Mouse (Mus musculus) hindbrain, embryonic 15.5 days (tissue): ENCODE results near the gene Wdr31. TPM values are rescaled to one million over a fixed set of nuclear protein-coding genes. Genes with fewer than 3 reads are reported as not detected.

Source experiments
- ATAC-seq: fragments of 200-750 bp; cut with Nextera tagmentation; 2 replicates; pipeline ENCODE4 v1.8.0; 2017; ENCODE audit warnings: low read depth, moderate number of reproducible peaks, moderate TSS enrichment; ENCODE audit not compliant: low FRiP score
- H3K27ac ChIP-seq: fragments of 300-500 bp; sonication (generic); replicated peaks from 2 replicates; pipeline ENCODE4 v1.5.1; 2015; ENCODE audit warnings: mild to moderate bottlenecking, inconsistent platforms
- H3K27me3 ChIP-seq: fragments of 300-500 bp; sonication (generic); 2 replicates; pipeline ENCODE4 v1.6.1; 2015; ENCODE audit warnings: control low read depth, inconsistent platforms
- H3K36me3 ChIP-seq: fragments of 300-500 bp; sonication (generic); 2 replicates; pipeline ENCODE4 v1.6.1; 2015; ENCODE audit warnings: control low read depth, inconsistent platforms
- H3K4me1 ChIP-seq: fragments of 300-500 bp; sonication (generic); replicated peaks from 2 replicates; pipeline ENCODE4 v1.6.1; 2015; ENCODE audit warnings: control low read depth, inconsistent platforms
- H3K4me2 ChIP-seq: fragments of 300-500 bp; sonication (generic); 2 replicates; pipeline ENCODE4 v1.6.1; 2015; ENCODE audit warnings: moderate library complexity, mild to moderate bottlenecking, inconsistent platforms
- H3K4me3 ChIP-seq: fragments of 300-500 bp; sonication (generic); 2 replicates; pipeline ENCODE4 v1.5.1; 2015; ENCODE audit warnings: mild to moderate bottlenecking, inconsistent platforms
- H3K9ac ChIP-seq: fragments of 300-500 bp; sonication (generic); 2 replicates; pipeline ENCODE4 v1.6.1; 2015; ENCODE audit warnings: inconsistent platforms
- H3K9me3 ChIP-seq: fragments of 300-500 bp; sonication (generic); 2 replicates; pipeline ENCODE4 v1.6.1; 2016; ENCODE audit warnings: control low read depth, inconsistent platforms
- WGBS: fragments of 180-500 bp; shearing (Covaris S2); methylation state at CpG from one replicate; pipeline ENCODE4 v1.1.7; 2015; 5-methylcytosine and 5-hydroxymethylcytosine counted together
- polyA plus RNA-seq: library from polyadenylated mRNA; unstranded; fragments of >200 nt; fragmentation: Nextera tagmentation; extraction: Ambion mirVana; gene quantifications from 2 replicates; pipeline ENCODE4 v1.2.1, GENCODE M21; 2015

The Wdr31 gene
- polyA plus RNA-seq, 1 experiment from 2014 or later: 13.2 TPM

DNA sequence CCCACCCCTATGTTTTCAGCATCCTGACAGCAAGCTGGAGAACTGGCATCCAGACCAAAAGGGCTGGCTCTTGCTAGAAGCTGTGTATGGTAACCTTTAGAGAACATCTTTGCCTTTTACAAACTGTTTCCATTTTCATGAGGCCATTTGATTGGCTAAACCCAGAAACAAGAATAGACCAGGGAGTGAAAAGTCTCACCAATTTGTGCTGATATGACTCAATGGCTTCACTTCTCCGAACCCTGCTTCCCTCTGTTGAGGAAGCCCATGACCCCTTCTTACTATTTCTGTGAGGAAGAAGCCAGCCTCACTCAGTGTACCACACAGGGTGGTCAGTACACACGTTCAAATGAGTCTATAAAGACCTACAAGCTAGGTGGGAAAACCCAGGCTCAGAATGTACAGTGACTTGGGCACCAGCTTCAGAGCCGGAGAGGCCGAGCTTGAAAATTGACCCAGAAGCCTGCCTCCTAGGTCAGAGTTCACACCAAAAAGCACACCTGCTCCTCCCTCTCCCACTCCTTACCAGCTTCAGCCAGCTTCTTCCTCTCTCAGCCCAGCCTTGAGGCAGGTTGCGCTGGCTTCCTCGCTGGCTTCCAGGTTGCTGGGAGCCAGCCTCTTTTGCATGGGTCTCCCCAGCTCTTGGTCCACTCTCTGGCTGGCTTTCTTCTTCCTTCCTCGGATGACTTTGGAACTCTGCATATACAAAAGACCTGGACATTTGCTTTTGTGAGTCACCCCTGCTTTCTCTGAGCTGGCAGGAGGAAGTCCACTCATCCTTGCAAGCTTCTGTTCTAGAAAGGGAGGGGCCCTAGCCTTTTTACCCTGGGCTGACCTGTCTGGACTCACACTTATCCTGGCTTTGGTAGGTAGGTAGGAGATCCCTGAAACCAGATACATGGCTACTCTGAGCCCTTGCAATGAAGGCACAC lies 36.5 kb downstream of the Wdr31 start:
- no peak for ATAC-seq
- no peak overlapping the region for H3K27ac ChIP-seq
- no peaks in the 10 kb centered on the region for H3K4me1 ChIP-seq
- no peak overlapping the region for H3K9ac ChIP-seq
- no peaks in the 10 kb centered on the region for H3K9me3 ChIP-seq
- WGBS: 80% methylated on average over 7 of the region's 7 CpGs
- no peak overlapping the region for H3K4me3 ChIP-seq
- no peaks in the 10 kb centered on the region for H3K36me3 ChIP-seq
- H3K27me3 ChIP-seq: no peaks in the 10 kb centered on the region
- H3K4me2 ChIP-seq: no peak overlapping the region

DNA sequence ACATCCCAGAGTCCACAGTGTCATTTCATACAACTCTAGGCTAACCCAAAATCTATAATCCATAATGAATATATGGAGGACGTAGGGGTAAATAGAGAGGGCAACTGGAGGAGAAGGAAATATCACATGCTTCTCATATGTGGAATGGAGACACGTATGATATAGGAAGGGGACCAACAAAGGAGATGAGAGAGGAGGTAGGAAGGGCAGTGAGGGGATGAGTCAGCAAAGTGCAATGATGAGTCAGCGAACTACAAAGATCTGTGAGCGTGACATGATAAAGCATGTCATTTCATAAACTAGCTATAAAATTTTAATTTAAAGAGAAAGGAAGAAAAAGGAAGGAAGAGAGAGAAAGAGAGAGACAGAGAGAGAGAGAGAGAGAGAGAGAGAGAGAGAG lies 39.2 kb downstream of the Wdr31 start:
- Histone ChIP-seq H3K9ac (no peak overlapping the region), H3K36me3 (no peaks in the 10 kb centered on the region), H3K27me3 (no peaks in the 10 kb centered on the region), H3K27ac (no peak overlapping the region), H3K9me3 (no peaks in the 10 kb centered on the region), H3K4me3 (no peak overlapping the region), H3K4me1 (no peaks in the 10 kb centered on the region), H3K4me2 (no peak overlapping the region)
- no peak for ATAC-seq
- 88% methylated on average over 4 of the region's 4 CpGs for WGBS

DNA sequence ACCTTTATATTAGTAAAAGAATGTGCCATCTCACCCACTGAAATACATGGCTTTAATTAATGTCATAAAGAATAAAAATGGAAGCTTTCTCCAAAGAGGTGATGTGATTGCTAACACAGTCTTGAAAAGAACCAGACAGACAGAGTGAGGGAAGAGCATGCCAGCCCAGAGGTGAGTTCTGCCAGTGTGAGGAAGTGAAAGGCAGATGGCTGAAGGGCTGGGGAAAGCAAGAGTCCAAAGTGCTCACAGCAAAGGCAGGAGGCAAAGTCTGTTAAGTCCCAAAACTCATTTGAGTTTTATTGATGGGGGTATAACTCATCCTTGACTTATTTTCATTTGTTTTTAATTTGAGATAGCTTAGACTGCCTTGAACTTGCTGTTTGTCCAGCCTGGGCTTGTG lies 40.0 kb downstream of the Wdr31 start:
- no peak overlapping the region for H3K9ac ChIP-seq
- no peaks in the 10 kb centered on the region for H3K4me1 ChIP-seq
- no peak overlapping the region for H3K27ac ChIP-seq
- H3K27me3 ChIP-seq: no peaks in the 10 kb centered on the region
- H3K4me2 ChIP-seq: no peak overlapping the region
- H3K9me3 ChIP-seq: no peaks in the 10 kb centered on the region
- 0 out of 2 replicates have a peak, but pooled peaks cover 5% of the 10 kb centered on the region for H3K36me3 ChIP-seq
- H3K4me3 ChIP-seq: no peak overlapping the region
- ATAC-seq: no peak

DNA sequence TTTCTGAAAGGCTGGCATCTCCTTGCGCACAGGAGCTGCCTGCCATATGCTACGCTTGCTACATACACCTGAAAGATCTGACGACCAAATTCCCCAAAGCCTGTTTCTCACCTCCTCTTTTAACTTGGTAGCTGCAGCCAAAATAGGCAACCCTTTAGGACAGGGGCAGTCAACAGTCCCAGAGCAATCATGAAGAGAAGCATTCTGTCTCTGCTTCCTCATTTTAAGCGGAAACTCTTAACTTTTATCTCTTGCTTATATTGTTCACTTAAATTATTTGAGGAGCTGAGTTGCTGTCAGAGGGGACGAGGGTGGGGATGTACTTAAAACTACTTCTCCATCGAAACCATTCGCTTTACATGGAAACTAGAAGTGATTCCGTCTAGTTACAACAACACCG lies 41.1 kb downstream of the Wdr31 start:
- Histone ChIP-seq H3K4me2 (no peak overlapping the region), H3K4me3 (no peak overlapping the region), H3K4me1 (no peaks in the 10 kb centered on the region), H3K9ac (no peak overlapping the region), H3K27ac (no peak overlapping the region), H3K9me3 (no peaks in the 10 kb centered on the region), H3K36me3 (peaks cover 15% of the 10 kb centered on the region; the same call in 1 of the 2 replicates), H3K27me3 (no peaks in the 10 kb centered on the region)
- WGBS: 91% methylated on average over 9 of the region's 9 CpGs
- ATAC-seq: no peak

DNA sequence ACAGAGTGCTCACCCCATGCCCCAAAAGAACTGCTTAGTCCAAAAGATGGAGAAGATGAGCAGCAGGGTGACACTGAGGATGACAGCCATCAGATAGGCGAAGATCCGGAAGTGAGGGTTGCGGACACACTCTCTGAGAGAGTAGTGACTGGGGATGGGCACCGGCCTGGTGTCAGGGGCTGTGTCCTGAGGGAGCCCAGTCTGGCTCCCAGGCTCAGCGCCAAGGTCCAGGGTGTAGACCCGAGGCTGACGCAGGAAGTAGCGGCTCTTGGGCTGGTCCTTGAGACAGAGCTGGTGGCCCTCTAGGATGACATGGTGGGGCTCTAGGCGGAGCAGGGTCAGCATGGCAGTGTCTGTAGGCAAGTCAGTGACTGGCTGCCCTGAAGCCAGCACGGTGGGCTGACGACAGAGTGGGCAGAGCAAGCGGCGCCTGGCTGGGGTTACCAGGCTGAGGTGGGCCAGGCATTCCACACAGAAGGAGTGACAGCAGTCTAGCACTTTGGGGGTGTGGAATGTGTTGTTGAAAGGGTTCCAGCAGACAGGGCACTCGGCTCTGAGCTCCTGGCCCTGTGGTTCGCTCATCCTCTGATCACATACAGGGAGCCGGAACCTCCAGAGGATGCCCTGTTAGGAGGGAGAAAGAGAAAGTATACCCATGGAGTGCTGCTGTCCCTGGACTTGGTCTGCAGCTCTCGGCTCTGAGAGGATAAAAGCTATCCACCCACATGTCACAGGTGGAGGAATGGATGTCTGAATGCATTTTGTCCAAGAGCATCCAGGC lies 42.5 kb downstream of the Wdr31 start:
- Histone ChIP-seq H3K4me3 (no peak overlapping the region), H3K9me3 (no peaks in the 10 kb centered on the region), H3K36me3 (peaks cover 27% of the 10 kb centered on the region), H3K4me1 (no peaks in the 10 kb centered on the region), H3K27ac (no peak overlapping the region), H3K4me2 (no peak overlapping the region), H3K9ac (no peak overlapping the region), H3K27me3 (no peaks in the 10 kb centered on the region)
- 82% methylated on average over 17 of the region's 17 CpGs for WGBS
- no peak for ATAC-seq

DNA sequence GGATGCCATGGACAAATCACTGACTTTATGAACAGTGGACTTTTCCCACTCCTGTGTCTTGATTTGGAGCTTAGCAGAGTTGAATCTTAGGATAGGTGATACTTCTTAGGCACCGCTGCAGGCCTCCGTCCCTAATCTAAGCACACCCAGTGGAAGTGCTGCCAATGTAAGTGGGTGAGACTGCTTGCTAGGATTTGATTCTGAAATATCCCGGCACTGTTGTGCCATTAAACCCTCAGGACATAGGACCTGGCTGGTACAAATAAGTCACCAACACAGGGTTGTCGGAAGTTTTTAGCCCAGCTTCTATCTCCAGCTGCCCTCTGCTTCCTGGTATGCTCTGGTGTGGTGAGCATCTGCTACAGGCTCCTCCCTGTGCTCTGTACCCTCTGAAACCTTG lies 44.8 kb downstream of the Wdr31 start:
- Histone ChIP-seq H3K9me3 (no peaks in the 10 kb centered on the region), H3K9ac (no peak overlapping the region), H3K4me3 (no peak overlapping the region), H3K4me1 (no peaks in the 10 kb centered on the region), H3K36me3 (peaks cover 50% of the 10 kb centered on the region), H3K27me3 (no peaks in the 10 kb centered on the region), H3K4me2 (no peak overlapping the region), H3K27ac (no peak overlapping the region)
- no peak for ATAC-seq
- 92% methylated on average over 4 of the region's 4 CpGs for WGBS

GRCm38 (mm10) chr4:62419091-62419490 lies 51.6 kb downstream of the Wdr31 start:
- H3K27me3 ChIP-seq: no peaks in the 10 kb centered on the region
- ATAC-seq: no peak
- H3K36me3 ChIP-seq: peaks cover 97% of the 10 kb centered on the region
- no peaks in the 10 kb centered on the region for H3K9me3 ChIP-seq
- no peak overlapping the region for H3K4me2 ChIP-seq
- no peak overlapping the region for H3K27ac ChIP-seq
- WGBS: 95% methylated on average over 6 of the region's 6 CpGs
- no peak overlapping the region for H3K4me3 ChIP-seq
- no peak overlapping the region for H3K9ac ChIP-seq
- H3K4me1 ChIP-seq: no peaks in the 10 kb centered on the region

DNA sequence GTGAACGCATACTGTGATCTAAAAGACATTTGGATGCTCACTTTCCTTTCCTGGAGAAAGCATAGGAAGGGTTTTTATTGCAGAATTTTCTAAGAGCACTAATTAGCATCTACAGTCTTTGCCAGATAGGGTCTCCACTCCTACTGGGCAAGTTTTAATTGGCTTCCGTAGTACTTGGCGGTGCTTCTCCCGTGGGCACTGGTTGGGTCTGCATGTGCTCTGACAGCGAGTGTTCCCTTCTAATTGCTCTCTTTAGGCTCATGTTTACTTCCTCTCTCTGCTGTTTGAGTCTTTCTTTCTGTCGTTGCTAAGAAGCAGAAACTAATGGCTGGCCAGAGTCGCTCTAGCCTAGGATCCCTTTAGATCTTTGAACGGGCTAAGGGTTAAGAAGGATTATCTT lies 52.2 kb downstream of the Wdr31 start:
- Histone ChIP-seq H3K4me1 (no peaks in the 10 kb centered on the region), H3K4me3 (no peak overlapping the region), H3K9ac (no peak overlapping the region), H3K27me3 (no peaks in the 10 kb centered on the region), H3K9me3 (no peaks in the 10 kb centered on the region), H3K27ac (no peak overlapping the region), H3K36me3 (peaks cover 94% of the 10 kb centered on the region), H3K4me2 (no peak overlapping the region)
- ATAC-seq: no peak
- WGBS: 87% methylated on average over 8 of the region's 8 CpGs

GRCm38 (mm10) chr4:62411606-62412005 lies 59.1 kb downstream of the Wdr31 start:
- Histone ChIP-seq H3K27me3 (no peaks in the 10 kb centered on the region), H3K4me2 (no peak overlapping the region), H3K27ac (no peak overlapping the region), H3K9me3 (no peaks in the 10 kb centered on the region), H3K9ac (no peak overlapping the region), H3K36me3 (peaks cover 41% of the 10 kb centered on the region), H3K4me1 (peaks cover 22% of the 10 kb centered on the region), H3K4me3 (no peak overlapping the region)
- no peak for ATAC-seq
- WGBS: 97% methylated on average over 10 of the region's 10 CpGs

DNA sequence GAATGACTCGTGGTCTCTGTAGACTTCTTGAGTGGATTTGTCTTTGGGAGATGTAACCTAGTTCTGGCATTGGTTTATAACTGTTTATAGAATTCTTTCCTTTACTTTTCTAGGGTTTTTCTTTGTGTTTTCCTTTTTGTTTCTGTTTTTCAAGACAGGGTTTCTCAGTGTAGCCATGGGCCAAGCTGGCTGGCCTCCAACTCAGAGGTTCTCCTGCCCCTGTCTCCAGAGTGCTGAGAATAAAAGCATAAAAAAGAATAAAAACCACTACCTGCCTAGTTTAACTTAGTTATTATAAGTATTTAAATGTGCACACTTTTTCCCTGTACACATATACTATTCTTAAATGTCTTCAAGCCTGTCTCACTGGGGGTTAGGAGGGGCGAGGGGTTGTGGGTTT lies 60.4 kb downstream of the Wdr31 start:
- Histone ChIP-seq H3K4me2 (peak overlapping the region; percentile 68), H3K9me3 (no peaks in the 10 kb centered on the region), H3K27me3 (no peaks in the 10 kb centered on the region), H3K36me3 (peaks cover 29% of the 10 kb centered on the region), H3K4me3 (no peak overlapping the region), H3K9ac (no peak overlapping the region), H3K27ac (no peak overlapping the region), H3K4me1 (peaks cover 30% of the 10 kb centered on the region)
- no peak for ATAC-seq
- 92% methylated on average over 2 of the region's 2 CpGs for WGBS

GRCm38 (mm10) chr4:62409615-62410014 lies 61.1 kb downstream of the Wdr31 start:
- Histone ChIP-seq H3K9ac (peak overlapping the region; percentile 78), H3K36me3 (peaks cover 22% of the 10 kb centered on the region), H3K4me1 (peaks cover 35% of the 10 kb centered on the region), H3K9me3 (no peaks in the 10 kb centered on the region), H3K4me2 (peak overlapping the region; percentile 68), H3K27me3 (no peaks in the 10 kb centered on the region), H3K27ac (peak overlapping the region; percentile 79), H3K4me3 (peak overlapping the region; percentile 62)
- no peak for ATAC-seq
- 34% methylated on average over 6 of the region's 6 CpGs for WGBS

- peaks cover 41% of the 10 kb centered on the region for H3K4me1 ChIP-seq
These were observed 62.0 kb downstream of the Wdr31 start, which contains the start of the genes Cdc26 and Prpf4 for GRCm38 (mm10) chr4:62408601-62409282. Cdc26 (minus strand) TSS chr4:62408642. Prpf4 (plus strand) TSS chr4:62408797.

More at GRCm38 (mm10) chr4:62408601-62409282, 62.0 kb downstream of the Wdr31 start, which contains the start of the genes Cdc26 and Prpf4:
- peak within 1 kb of the TSS; percentile 62 for H3K4me3 ChIP-seq
- peak within 1 kb of the TSS; percentile 84 for H3K27ac ChIP-seq
- H3K9ac ChIP-seq: peak within 1 kb of the TSS; percentile 78
- no peaks in the 10 kb centered on the region for H3K27me3 ChIP-seq
- peak within 1 kb of the TSS; percentile 68 for H3K4me2 ChIP-seq
- under 1% methylated on average over 39 of the region's 39 CpGs for WGBS
- ATAC-seq: peak; percentile 99
- peaks cover 19% of the 10 kb centered on the region for H3K36me3 ChIP-seq
- no peaks in the 10 kb centered on the region for H3K9me3 ChIP-seq
